Mouse (Mus musculus): ENCODE data around the gene Lsamp.

GRCm38 (mm10) chr16:40652800-40653199 is 668.6 kb downstream of the Lsamp start:
- no peak for TF ChIP-seq TAL1 (IDR thresholded peaks at IDR 0.05; ENCODE audit: low read length)
- TF ChIP-seq GATA1 (IDR thresholded peaks at IDR 0.05; ENCODE audit: low read length): no peak
